Mouse (Mus musculus) megakaryocyte, adult 5-6 weeks (primary cell): ENCODE results near the gene Insig2. TPM values are rescaled to one million over a fixed set of nuclear protein-coding genes. Genes with fewer than 3 reads are reported as not detected.
A peak's percentile ranks its signal among the peaks of the same experiment; 100 is the strongest.

Experiments
- ATAC-seq: 2 replicates; pipeline ENCODE4 v1.8.0; 2016; ENCODE audit warnings: mild to moderate bottlenecking, inconsistent platforms; ENCODE audit not compliant: poor library complexity, severe bottlenecking
- total RNA-seq, 2 experiments: library from RNA; stranded (forward) in 1 of 2; stranded (reverse) in 1 of 2; fragments of 153-499, 151-499 nt in 1 of 2; fragments of 221-1000, 200-1000 nt in 1 of 2; gene quantifications; 2 replicates each; pipeline versions ENCODE4 v1.2.3 to v1.2.4; 2015 to 2017

Insig2 gene
- total RNA-seq, 2 experiments from 2014 or later, result 16.5 to 19.2 TPM

GRCm38 (mm10) chr1:121327344-121328192, 4.8 kb downstream of the Insig2 start:
- ATAC-seq, result peak; percentile 89

DNA sequence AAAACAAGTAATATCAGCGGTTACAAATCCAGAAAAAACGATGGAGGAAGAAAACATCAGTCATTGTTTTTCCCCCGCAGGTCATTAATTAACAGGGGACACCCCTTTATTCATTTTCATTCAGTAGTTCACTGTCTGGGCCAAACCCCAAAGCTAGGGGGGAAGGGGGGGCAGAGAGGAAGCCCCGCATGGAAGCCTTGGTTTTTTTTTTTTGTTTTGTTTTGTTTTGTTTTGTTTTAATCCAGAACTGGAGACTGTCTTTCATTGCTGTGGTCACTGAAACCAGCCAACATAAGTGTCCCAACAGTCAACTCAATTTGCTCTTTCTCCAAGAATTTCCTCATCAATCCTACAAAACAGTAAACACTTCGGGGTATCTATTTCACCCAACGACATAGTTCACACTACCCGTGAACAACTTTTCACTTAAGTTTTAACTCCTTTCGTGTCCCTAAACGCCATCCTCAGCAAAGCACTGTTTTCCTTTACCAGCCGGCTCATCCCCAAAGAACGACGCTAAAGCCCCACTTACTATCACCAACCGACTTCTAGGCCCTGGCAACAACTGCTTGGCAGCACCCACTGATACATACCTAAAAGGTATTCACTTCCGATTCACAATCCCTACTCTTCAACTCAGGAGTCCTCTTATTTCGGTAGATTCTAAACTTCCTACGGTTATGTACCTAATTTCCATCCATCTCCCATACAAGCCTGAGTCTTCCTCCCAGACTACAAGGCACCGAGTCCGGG, 5.6 kb downstream of the Insig2 start:
- ATAC-seq, result no peak

- no peak for ATAC-seq
Measured at GRCm38 (mm10) chr1:121323501-121323900, 8.9 kb downstream of the Insig2 start.

GRCm38 (mm10) chr1:121314766-121315428, 17.5 kb downstream of the Insig2 start:
- no peak for ATAC-seq

DNA sequence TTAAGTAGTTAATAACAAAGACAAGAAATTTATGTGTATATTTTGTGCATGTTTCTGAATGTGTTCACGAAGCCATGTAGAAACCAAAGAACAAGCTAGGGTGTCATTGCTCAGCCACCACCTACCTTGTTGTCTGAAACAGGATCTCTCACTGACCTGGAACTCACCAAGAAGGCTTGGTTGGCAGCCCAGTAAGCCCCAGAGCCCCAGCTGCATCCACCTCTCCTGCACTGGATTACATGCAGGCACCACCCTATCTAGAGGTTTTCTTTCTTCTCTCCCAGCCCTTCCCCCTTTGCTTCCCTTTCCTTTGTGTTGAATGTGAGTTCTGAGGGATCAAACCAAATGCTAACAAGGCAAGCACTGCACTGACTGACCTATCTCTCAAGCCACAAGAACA, 19.2 kb downstream of the Insig2 start:
- ATAC-seq, result no peak

DNA sequence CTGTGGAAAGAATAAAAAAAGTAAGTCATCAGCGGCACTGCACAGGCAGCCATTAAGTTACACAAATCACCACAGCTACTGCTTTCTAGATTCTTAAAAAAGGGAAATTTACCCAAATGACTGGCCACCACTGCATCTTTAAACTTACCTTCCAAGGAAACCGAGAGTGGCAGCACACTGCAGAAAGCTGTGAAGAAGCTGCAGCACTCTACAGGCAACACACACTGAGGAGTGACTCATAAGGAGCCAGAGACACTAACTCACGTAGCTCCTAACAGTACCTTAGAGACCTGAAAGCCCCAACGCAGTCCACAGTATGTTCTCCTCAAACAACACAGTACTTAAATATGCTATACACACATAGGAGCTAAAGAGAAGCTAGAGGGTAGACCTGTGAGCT, 20.1 kb downstream of the Insig2 start:
- ATAC-seq, result no peak

- no peak for ATAC-seq
Measured at GRCm38 (mm10) chr1:121296717-121297255, 35.6 kb downstream of the Insig2 start.

GRCm38 (mm10) chr1:121293571-121293970, 38.8 kb downstream of the Insig2 start:
- ATAC-seq, result no peak

DNA sequence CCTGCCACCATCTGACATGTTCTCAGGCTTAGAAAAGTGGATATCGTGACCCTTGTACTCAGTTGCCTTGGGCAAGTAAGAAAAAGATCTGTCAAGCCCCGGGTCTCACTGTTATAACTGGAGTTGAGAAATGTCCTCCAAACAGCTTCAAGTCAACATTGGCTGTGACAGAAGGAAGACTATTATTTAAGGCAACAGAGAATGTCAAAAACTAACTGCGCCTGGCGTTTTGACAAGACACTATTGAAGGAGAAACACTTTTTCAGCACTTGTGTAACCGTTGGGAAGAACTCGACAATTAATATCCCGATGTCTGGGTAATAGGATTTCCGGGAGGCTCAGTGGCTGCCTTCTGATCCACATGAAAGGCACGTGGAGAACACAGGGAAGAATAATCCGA, 41.5 kb downstream of the Insig2 start:
- no peak for ATAC-seq

DNA sequence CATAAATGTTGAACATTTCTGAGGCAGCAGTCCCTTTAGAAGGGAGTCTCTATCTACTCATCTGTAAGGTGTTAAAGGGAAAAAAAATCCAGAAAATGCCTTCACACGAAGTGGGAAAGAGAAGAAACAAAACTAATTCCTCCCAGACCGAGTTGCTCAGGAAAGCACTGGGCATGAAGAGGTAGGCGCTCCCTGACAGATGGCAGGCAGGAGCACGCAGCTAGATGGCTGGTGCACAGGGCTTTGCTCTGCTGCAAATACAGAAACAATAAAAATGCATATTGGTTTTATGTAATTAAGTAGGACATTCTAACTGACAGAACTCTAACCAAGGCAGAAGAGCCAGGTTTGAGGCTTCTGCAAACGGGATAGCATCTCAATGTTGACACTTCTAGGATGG, 42.0 kb downstream of the Insig2 start:
- ATAC-seq, result no peak

DNA sequence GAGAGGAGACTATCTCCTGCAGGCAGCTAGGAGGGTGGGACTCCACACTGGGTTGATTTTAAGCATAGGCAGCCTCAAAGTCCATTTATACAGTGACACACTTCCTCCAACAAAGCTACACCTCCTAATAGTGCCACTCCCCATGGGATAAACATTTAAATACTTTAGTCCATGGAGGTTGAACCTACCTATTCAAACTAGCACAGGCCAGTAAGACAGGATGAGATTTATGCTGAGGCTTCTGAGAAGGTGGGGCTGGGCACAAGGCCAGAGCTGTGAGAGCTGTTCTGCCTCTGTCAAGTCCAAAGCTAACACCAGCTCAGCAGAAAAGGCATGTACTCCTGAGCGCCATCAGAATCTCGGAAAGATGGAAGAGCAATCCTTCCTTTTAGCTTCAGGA, 48.2 kb downstream of the Insig2 start:
- no peak for ATAC-seq

DNA sequence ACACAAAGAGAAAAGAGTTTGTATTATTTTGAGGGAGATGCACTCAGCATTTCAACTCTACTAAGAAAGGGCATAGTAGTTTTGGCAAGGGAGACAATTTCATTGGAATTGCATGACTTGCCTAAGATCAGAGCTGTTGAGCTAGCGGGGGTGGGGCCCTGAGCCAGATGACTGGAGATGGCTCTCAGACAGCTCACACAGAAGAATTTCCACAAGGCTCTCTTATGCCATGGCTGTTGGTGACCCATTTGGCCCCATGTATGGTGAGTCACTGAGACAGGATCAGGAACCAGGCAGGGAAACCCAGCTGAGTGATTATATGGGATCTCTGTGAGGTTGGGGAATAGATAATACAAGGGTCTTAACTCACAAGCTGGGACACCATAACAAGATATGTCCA, 51.9 kb downstream of the Insig2 start:
- ATAC-seq, result no peak

GRCm38 (mm10) chr1:121278370-121278769, 54.0 kb downstream of the Insig2 start:
- ATAC-seq, result no peak

GRCm38 (mm10) chr1:121277466-121277865, 54.9 kb downstream of the Insig2 start:
- ATAC-seq, result no peak

DNA sequence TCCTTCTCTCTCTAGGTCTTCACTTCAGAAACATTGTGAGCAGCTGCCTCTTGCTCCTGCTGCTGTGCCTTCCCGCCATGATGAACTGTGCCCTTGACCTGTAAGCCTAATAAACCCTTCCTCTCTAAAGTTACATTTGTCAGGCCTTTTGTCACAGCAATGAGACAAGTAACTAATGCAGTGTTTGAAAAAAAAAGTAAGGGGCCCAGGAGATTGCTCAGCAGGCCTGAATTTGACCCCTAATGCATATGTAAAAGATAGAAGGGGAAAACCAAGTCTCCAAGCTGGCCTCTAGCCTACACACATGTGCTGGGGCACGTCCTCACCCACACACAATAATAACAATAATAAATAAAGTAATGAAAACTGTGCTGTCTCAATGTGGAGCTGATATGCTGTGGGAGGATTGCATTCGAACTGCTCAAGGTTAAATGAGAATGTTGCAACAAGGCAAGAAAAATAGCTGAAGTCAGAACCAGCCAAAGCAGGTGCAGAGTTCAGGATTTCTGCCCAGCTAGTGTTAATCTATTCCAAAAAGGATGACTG, 56.4 kb downstream of the Insig2 start:
- ATAC-seq, result no peak

DNA sequence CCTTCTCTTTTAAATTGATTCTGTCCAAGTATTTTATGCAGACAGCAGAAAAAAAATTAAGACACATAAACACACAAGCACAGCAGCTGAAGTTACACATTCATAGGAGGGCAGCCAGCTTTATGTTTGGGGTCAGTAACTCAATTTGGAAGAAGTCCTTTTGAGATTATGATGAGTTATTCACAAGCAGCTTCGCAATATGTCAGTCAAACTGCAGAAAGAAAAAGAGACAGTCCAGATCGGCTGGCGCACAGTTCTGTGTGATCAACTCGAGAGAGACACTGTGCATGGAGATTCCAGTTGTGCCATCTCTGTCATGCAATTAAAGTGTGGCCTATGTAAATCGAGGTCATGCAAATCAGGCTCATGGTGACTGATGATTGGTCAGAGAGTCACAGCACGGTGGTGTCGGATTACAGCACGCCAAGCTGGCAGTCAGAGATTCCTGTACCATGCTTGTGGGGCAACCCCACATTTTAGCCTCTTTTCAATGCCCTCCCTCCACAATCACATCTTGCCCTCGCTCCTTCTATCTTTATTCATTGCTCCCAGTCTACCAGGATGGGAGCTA, 72.1 kb downstream of the Insig2 start:
- no peak for ATAC-seq

Other genes starting within 250 kb of the Insig2 start
- gene Ccdc93, start 98.5 kb upstream of the Insig2 start, total RNA-seq (2015), result 9.4 and 11.5 TPM in 2 replicates
- 18.9 and 19.3 TPM in 2 replicates for gene Ccdc93, start 98.5 kb upstream of the Insig2 start, total RNA-seq (2017)
- not detected in 2 replicates for gene Htr5b, start 195.9 kb upstream of the Insig2 start, total RNA-seq (2015)
- gene Htr5b, start 195.9 kb upstream of the Insig2 start, total RNA-seq (2017), result not detected in 2 replicates
- 46.1 and 49.1 TPM in 2 replicates for gene Ddx18, start 235.4 kb upstream of the Insig2 start, total RNA-seq (2015)
- gene Ddx18, start 235.4 kb upstream of the Insig2 start, total RNA-seq (2017), result 18.9 and 21.1 TPM in 2 replicates